Mouse (Mus musculus) frontal cortex, postnatal 25 days (tissue): ENCODE results near the gene Dpp6.

Experiments used
- DNase-seq, 2 experiments: peaks; one replicate each; pipeline ENCODE4 v3.0.0; 2022; ENCODE audit warnings: low spot score in 2 of 2

Gene Dpp6

DNA sequence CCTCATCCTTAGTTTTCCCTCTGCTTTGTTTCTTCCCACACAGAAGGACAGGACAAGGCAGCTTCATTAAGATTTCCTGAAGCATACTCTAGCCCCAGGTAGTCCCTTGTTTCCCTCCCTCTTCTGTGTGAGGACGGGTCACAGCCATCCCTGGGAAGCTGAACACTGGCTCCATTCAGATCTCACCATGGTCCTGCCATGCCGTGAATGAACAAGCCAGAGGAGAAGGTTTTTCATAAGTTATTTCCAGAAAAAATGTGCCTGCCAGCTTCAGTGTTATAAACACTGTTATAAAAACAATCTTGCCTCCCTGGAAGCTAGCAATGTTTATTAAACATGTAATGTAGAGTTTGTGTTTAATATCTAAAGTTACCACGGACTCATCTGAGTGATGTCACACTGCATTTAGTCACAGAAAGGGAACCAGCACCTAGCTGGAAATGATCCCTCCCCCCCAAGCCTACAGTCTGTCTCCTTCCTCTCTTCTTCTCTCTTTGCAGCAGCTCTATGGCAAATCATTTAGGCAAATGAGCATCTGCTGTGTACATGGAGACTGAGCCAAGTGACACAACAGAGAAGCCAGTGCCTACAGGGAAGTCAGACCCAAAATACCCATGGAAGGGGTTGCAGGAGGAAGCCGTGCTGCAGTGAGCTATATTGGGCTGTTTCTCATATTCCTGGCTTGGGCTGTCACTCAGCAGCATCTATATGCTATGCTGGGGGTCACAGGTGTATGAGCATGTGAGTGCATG, 128.3 kb downstream of the Dpp6 start:
- peak; percentile 6 to 20 for DNase-seq

DNA sequence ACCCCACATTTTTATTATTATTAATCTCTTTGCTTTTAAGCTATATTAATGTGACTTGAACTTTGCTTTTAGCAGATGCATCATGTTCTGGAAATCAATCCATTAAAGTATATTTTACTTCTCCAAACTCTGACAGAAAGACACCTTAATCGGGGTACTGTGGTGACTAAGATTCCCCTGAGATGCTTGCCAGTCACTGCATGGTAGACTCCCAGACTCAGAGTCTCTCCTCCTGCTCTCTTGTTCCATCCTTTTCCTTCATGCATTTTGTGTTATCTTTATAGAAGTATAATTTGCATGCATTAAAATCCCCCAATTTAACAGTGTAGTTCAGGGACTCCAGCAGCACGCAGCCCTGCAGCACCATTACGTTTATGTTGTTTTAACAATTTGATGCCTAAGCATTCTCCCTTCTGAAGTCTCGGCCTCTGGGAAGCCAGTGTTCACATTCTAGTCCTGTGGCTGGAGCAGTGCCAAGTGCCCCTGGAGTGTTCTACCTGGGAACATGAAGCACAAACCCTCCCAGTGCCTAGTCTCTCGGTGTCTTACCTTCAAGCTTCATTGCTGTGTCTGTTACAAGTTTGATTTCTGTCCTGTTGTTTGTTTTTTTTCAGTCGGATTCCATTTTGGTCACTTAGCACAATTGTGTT, 153.1 kb downstream of the Dpp6 start:
- DNase-seq = no peak

DNA sequence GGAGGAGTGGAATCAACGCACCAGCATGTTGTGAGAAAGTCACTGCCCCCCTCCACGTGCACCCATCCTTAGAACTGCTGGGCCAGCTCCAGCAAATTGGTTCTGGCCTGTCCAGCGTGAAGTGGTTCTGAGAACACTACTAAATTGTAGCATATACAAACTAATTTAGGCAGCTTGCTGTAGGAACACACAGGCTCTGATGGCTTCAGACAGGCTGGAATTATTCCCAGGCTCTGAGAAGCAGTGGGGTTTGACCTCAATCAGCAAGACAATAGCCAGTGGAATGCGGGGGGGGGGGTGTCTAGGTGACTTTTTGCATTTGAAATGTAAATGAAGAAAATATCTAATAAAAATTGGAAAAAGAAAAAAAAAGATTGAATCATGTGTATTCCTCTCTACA, 156.2 kb downstream of the Dpp6 start:
- DNase-seq = no peak

DNA sequence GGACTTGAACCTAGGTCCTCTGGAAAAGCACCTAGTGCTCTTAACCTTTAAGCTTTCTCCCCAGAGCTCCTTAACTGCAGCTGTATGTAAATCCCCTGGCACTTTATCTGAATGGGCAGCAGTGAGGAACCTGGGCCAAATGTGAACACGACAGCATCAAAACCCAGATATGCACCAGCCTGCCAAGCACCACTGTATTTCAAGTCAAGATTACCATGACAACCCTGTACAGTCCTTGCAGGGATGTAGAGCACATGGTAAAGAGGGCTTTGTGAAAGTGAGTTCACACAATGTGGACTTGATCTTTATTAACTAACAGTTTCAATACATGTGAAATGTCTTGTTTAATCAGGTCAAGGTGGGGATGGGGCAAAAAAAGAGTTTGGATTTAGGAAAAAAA, 162.3 kb downstream of the Dpp6 start:
- DNase-seq = no peak

DNA sequence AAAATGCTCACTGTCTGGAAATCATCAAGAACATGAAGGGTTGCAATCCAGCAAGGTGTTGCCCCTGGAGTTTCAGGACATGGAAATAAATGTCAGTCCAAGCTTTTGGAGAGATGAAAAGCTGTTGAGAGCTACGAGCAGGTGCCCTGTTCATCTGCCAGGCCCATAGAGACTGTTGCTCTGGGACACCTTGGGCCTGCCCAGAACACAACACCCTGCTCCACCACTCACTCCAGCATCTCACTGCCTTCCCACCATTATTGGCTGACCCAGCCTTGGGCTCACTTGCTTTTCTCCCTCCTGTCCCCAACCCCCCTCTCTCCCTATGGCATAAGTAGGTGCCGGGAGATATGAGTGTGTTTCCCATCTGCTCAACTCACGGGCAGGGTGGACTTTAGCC, 162.8 kb downstream of the Dpp6 start:
- DNase-seq = no peak

DNA sequence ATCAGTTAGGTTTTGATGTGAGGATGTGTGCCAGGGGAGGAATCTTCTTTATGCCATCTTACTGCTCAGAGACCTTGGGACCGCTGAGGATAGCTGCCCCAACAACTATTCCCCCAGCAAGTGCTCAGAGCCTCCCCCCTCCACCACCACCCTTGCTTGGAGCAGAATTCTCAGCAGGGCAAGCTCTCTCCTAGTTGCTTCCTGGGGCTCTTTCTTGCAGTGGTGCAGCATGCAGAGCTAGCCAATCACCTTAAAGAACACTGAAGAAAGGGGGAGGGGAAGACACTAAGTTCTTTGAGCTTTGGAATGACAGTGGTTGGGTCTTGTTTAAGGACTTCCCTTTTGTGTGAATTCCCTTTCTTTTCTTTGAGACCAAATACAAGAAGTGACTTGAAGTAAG, 168.1 kb downstream of the Dpp6 start:
- DNase-seq = no peak

DNA sequence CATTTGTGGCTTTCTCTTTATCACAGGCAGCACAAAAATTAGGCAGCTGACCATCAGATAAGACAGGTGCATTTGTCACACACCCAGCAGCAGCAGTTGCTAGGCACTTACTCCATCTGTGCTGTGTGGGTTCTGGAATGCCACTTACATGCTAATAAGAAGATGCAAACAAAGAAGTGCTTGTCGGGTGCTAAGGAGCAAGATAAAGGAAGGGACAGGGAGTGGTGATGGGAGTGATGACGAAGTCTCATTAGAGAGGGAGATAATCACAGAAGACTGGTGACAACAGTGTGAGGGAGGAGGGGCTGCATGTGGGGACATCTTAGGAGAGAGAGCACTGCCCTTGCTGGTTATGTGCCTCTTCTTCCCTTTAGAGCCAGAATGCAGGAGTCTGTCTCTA, 174.6 kb downstream of the Dpp6 start:
- no peak for DNase-seq

DNA sequence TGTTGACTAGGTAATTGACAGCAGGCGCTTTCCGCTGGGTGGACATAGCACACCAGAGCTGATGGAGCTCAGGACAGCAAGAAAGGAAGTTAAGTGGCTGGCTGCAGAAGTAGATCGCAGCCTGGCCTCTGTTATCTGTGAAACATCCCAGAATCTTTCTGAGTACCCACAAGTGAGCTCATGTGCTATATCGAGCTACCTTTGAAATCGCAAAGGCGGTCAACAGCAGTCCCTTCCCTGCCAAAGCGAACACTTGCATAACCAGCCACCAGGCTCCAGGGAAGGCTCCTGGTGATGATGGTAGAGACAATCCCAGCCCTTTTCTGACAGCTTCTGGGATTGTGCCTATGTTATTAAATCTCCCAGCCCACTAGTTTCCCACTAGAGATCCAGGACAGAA, 186.5 kb downstream of the Dpp6 start:
- DNase-seq = no peak

DNA sequence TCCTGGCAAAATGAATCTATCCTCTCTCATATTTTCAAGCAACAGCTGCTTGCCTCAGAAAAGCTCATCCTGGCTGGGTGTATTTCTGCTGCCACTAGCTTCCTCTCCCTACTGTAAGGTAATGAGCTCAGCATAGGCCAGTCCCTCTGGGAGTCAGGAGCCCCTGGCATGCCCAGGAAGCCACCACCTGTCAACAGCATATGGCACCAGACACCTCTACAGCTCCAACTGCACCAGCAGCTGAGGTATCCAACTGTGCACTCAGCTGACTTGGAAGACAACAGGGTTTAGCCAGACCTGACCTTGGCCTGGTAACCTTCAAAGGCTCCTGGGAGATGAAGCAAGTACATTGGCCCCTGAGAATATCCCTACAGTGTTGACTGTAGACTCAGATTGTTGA, 192.2 kb downstream of the Dpp6 start:
- DNase-seq = no peak

DNA sequence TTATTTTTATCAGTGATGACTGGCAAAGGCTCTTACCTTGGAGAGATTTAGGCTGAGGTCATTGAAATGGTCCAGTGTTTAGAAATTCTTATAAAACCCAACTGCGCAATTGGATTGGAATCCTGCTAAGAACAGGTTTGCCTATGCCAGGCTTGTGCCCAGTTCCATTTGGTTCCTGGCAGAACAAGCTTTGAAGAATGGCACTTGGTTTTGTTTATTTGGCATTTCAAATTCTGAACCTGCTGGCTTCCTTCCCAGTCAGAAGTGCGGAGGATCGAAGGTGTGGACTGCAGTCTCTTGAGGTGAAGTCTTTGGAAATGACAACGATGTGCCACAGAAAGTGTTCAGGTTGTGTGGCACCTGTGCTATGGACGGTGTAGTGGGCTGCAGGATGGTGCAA, 193.6 kb downstream of the Dpp6 start:
- no peak for DNase-seq

DNA sequence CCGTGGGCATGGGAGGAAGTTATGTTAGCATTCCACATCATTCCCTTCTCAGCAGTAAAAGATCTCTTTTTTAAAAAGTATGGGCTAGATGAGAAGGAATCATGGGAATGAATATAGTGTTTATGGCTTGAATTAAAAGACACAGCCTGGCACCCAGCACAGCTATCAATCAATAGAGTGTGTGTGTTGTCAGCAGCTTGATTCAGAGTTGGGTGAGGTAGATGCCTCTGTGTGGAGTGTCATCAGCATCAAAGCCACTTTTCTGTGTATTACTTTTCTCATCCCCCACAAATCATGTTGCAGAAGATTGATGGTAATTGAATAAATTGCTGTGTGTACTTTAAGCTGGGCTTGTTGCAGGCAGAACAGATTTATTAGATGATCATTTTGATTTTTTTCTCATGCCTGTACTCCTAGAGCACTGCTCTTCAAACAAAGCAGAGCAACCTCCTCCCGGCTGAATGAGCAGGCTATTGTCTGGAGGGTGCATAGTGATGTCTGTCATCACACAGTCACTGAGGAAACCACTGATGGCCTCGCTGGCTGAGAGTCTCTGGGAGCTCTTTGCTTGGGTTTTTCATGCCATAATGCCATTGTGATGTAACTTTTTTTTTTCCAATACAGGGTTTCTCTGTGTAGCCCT, 201.4 kb downstream of the Dpp6 start:
- DNase-seq = no peak

DNA sequence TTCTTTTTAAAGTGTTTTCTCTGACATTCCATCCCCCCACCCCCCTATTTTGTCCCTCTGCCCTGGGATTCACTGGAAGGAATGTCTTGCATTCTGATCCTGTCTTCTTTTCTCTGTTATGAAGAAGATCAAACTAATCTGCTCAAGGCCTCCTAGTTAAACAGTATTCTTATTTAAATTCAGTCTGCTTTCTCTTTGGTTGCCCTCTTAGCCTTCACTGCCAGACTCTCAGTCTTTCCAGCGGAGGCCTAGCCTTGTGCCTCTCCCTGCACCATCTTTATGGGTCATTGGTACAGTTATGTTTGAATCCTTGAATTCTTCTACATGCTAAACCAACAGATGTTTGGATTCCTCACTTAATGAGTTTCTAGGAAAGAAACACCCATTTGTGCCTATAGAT, 211.6 kb downstream of the Dpp6 start:
- no peak for DNase-seq

DNA sequence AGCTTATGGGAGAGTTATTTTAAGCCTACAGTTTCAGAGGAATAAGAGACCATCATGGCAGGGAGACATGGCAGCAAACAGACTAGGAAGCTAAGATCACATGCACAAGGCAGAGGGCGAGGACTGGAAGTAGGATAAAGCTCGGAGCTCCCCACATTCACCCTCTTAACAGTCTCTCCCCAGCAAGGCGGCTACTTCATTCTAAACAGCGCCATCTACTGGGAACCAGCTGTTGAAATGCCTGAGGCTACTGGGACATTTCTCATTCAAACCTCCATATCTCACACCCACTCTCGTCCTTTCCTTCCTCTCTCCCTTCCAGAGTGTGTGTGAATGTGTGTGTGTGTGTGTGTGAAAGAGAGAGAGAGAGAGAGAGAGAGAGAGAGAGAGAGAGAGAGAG, 212.8 kb downstream of the Dpp6 start:
- no peak for DNase-seq

DNA sequence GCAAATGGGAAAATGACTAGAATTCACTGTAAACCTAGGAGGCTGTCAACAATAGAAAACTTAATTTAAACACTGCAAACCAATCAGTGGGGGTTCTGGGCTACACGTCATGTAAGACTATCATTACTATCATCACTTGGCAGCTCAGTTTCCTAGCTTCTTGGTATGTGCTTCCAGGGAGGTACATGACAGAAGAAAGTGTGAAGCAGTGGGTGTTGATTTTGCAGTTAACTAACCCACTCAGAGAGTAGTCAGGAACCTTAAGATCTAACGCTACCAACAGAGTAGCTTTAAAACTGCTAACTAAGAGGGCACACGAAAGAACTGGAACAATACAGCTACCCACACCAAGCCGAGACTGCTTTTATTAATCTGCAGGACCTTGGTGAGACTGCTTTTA, 217.9 kb downstream of the Dpp6 start:
- DNase-seq = no peak

DNA sequence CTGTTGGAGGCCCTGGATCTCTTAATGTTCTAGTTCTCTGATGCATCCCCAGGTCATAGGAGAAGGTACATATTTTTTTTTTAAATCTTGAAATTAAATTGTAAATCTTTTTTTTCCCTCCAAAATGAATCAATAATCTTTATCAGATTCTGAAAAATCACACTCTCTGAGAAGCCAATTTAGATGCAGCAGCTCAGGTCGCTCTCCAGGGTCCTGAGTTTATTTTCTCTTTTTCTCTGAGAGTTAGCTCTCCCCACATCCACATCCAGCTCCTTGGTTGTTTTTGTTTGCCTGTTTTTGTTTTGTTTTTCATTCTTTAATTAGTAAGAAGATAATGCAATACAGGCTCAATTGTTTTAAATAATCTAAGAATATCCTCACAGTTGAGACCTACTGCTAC, 218.3 kb downstream of the Dpp6 start:
- DNase-seq = no peak

DNA sequence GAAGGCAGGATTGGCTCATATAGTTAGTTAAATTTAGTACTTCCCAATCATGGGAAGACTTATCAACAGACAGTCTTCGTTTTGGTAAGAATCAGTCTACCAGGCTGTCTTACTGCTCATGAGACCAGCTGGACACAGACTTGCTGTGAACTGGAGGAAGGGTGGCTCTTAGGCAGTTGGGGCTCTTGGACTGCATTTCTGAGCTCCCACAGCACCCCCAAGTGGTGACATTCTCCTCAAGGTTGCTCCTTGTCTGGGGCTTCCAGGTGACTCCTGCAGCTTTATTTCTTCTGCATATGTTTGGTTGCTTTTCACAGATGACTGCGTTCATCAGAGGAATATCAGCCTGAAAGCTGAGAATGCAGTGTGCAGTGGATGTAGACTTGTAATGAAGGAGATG, 218.9 kb downstream of the Dpp6 start:
- peak; percentile 41 to 44 for DNase-seq

DNA sequence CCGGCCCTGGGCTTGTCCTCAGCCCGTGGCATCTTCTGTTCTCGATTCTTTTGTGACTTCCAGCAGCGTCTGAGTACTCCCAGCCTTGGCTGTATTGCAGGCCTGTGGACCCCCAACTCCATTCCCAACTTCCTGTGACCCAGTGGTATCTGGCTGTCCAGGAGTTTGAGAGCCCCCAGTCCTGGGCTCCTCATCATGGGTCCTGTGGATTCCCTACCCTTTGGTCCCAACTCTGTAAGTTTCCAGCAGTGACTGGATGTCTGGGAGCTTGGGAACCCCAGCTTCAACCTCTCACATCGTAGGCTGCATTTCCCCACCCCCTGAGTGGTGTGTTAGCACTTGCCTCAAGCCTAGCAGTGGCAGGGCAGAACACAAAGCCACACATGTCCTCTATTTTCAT, 220.8 kb downstream of the Dpp6 start:
- DNase-seq = no peak

DNA sequence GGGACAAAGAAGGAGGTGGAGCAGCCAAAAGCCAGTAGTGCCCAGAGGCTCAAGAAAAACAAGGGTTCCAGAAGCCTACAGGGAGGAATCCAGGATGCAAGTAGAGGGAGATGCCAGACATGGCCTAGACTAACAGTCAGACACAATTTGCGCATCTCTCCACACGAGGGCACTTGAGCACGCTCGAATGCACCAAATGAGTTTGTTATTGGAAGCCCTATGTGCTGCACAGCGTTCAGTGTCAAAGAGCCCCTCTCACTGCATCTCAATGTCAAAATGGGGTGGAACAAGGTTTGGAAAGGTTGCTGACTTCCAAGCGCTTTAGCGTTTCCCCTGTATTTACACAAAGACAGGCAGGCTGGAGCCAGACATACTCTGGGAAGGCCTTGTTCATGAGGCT, 231.2 kb downstream of the Dpp6 start:
- DNase-seq = peak; percentile 64 to 66

DNA sequence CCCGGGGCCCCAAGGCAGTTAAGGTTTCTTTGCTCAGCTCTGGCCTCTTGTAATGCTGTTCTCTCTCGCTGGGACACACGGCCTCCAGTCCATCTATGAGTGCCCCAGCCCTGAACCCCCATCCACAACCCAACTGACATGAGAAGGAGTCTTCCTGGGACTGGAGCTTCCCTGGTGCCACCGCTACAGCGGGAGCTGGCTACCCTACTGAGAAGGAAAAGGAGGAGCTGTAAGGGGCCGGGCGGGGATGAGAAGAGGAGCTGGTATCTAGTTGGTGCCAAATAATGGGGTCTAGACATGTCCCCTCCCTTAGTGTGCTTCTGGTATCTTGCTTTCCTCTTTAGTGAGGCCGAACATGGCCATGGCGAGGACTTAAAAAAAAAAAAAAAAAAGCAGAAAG, 231.9 kb downstream of the Dpp6 start:
- peak; percentile 14 to 27 for DNase-seq

DNA sequence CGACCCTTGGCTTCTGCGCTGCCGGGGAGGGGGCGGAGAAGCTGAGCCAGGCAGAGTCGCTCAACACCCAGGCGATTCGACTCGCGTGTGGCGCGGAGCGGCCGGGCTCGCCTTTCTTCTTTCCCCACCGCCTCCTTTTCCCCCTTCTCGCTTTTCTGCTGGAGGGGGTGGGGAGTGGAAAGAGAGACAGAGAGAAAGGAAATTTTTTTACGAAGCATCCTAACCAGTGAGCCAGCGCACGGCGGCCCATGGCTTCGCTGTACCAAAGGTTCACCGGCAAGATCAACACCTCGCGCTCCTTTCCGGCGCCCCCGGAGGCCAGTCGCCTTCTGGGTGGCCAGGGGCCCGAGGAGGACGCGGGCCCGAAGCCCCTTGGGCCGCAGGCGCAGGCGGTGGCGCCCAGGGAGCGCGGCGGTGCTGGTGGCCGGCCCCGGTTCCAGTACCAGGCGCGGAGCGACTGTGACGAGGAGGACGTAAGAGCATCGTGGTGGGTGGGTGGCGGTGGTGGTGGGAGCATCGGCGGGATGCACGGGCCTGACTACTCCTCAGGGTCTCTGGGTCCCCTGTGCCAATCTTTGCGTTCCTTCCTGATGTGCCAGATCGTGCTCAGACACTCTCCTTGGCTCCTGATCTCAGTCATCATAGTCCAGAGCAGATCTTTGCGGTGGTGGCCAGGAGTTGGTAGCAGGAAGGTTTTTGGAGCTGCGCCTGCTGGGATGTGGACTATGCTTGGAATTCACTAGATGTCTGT, 232.5 kb downstream of the Dpp6 start:
- DNase-seq = peak; percentile 13 to 21

DNA sequence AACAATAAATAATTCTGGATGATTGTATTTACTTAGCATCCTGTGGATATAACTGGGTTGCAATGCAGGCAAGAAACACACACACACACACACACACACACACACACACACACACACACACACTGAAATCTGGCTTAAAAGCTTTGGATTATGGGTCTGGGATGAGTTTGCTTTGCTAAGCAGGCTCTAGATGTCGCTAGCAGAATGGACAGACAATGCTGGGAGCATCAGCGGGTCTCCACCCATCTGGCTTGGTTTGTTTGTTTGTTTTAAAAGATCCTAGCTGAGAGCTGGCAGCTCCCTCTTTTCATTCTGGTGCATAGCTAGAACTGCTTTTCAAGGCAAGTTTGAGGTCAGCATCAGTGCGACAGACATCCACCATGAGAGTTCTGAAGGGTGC, 234.2 kb downstream of the Dpp6 start:
- DNase-seq = no peak

DNA sequence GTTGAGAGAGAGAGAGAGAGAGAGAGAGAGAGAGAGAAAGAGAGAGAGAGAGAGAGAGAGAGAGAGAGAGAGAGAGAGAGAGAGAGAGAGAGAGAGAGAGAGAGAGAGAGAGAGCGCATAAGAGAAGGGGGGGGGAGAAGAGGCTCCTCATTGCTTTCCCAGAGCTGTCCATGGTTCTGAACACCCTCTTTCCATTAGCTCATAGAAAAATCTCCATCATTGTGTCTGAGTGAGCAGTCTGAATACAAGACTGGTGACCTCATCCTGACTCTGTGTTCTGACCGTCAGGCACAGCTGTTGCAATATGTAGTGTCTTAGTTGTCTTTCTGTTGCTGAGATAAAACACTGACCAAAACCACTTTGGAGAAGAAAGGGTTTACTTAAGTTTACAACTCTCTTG, 235.4 kb downstream of the Dpp6 start:
- no peak for DNase-seq

DNA sequence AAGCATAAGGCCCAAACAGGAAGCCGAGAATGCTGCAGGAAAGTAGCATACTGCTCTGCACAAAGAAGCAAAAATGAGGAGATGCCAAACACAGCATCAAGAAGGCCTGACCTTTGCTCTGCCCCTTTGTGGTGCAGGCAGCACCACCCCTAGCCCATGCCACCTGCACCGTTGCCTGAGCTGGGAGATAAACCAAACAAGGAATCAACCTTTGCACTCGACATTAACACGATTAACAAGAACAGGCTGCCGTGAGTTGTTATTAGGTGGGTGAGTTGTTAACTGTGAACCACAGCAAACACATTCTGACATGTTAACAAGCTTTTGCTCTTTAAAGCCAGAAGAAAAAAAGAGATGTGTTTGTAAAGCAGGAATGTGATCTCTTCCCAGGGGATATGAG, 239.4 kb downstream of the Dpp6 start:
- DNase-seq = no peak
